Mouse (Mus musculus) frontal cortex, adult 2 months (tissue): ENCODE measurements around the gene Slc25a16. TPM values are rescaled to one million over a fixed set of nuclear protein-coding genes. Genes with fewer than 3 reads are reported as not detected.

Experiments
- DNase-seq, 2 experiments: peaks; one replicate each; pipeline ENCODE4 v3.0.0; 2022; ENCODE audit warnings: low spot score in 1 of 2; ENCODE audit errors: extremely low spot score in 1 of 2
- polyA plus RNA-seq: library from polyadenylated mRNA; depleted of rRNA; stranded (reverse); fragments of >200 nt; gene quantifications from 2 replicates; pipeline ENCODE4 v1.2.3, GENCODE M21; 2012; rRNA removed

The Slc25a16 gene
- polyA plus RNA-seq, 1 experiment: 37.9 TPM

DNA sequence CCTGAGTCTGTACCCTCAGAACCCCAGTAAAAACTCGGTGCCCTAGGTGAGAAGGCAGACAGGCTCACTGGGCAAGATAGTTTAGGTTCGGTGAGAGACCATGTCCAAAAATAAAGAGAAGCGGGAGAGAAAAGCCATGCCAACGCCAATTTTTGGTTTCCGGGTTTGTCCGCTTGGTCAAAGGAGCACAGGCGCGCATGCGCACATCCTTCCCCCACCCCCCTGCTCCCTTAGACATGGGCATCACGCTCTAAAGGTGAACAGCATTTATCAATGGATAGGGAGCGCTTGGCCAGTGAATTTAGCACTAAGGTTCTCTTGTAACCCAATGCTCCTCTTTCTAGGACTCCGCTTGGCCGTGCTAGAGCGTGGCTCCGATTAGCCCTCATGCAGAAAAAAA lies 70.2 kb downstream of the Slc25a16 start:
- DNase-seq: no peak

DNA sequence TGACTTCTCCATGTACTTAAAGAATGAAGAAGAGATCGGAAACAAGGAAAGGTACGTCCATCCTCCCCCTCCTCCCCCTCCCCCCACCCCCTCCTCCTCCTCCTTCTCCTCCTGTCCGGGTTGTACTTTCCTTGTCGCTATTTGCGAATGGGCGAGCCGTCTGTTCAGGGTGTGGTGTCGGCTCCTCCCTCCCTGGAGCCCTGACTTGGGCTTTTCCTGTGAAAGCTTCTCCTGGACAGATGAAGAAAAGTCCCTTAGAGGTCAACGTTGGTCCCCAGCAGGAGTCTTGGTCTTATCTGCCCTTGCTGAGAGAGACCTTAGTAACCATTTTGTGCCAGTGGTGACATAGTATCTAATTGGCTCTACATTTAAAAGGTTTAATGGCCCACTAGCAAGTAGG lies 73.6 kb downstream of the Slc25a16 start:
- no peak for DNase-seq

Other genes starting within 250 kb of the Slc25a16 start
- 3.2 and 3.6 TPM in 2 replicates for gene Stox1, start 194.5 kb upstream of the Slc25a16 start, polyA plus RNA-seq
- 40.7 and 43.9 TPM in 2 replicates for gene Ccar1, start 128.3 kb upstream of the Slc25a16 start, polyA plus RNA-seq
- 4.0 and 4.3 TPM in 2 replicates for gene Tet1, start 11.6 kb upstream of the Slc25a16 start, polyA plus RNA-seq
- gene Dna2, start 26.4 kb downstream of the Slc25a16 start, polyA plus RNA-seq: 3.2 and 3.6 TPM in 2 replicates
- 71.8 and 77.4 TPM in 2 replicates for gene Rufy2, start 59.6 kb downstream of the Slc25a16 start, polyA plus RNA-seq
- gene Hnrnph3, start 103.6 kb downstream of the Slc25a16 start, polyA plus RNA-seq: 101 and 114 TPM in 2 replicates
- gene Pbld2, start 103.7 kb downstream of the Slc25a16 start, polyA plus RNA-seq: 3.0 and 3.5 TPM in 2 replicates
- gene Pbld1, start 139.5 kb downstream of the Slc25a16 start, polyA plus RNA-seq: 0.27 and 0.96 TPM in 2 replicates
- gene Atoh7, start 179.0 kb downstream of the Slc25a16 start, polyA plus RNA-seq: 2.2 and 2.4 TPM in 2 replicates